Comparison of ENCODE assay signal across 23 mouse cellular contexts in genomic region chr1:90808930-90809329, GRCm38 (mm10). TPM values are rescaled to one million over a fixed set of nuclear protein-coding genes. Genes with fewer than 3 reads are reported as not detected.
A peak's percentile ranks its signal among the peaks of the same experiment; 100 is the strongest.
DNase-seq lines count a peak whose midpoint lies in the region; ATAC-seq lines count a peak whose summit lies in the region.
"Had no signal": no experiment of that assay in that cellular context is flagged by ENCODE, and none has a peak within 500 bp of the region (broad histone marks: within the 10 kb centered on the region; RNA-seq: fewer than 3 reads in every experiment).

No protein-coding gene starts in this region.

- ATAC-seq in frontal cortex, adult (ENCODE audit: low TSS enrichment): peak; percentile 83
- ATAC-seq in neural tube, embryonic 15.5 days (ENCODE audit: low FRiP score): no peak
- ATAC-seq: activated CD4-positive, CD25-positive, alpha-beta regulatory T cell, adult 4 months; CD4-positive, CD25-positive, alpha-beta regulatory T cell, adult 4 months; forebrain, embryonic 13.5 days; forebrain, embryonic 15.5 days; Patski had no signal

- DNase-seq in frontal cortex, postnatal 25 days (ENCODE audit: low spot score in 2 of 2): no peak
- peak; percentile 12 for DNase-seq in right cerebral cortex, adult 18-20 months
- DNase-seq in right cerebral cortex, postnatal 25 days: no peak
- peak; percentile 15 for DNase-seq in right cerebral cortex, postnatal 14 days
- no peak for DNase-seq in right cerebral cortex, postnatal 36 days (ENCODE audit: low spot score in 2 of 2)
- DNase-seq: adrenal gland, adult 8-10 months; adrenal gland, postnatal 14 days; B cell, adult 2 months; cerebellum, adult 11-12 months; cerebellum, adult 2 months; cerebellum, adult 9-10 months; cerebellum, postnatal 10 days; cerebellum, postnatal 25 days had no signal

- H3K4me2 ChIP-seq in neural tube, embryonic 15.5 days: no peak overlapping the region
- H3K4me2 ChIP-seq: embryonic facial prominence, embryonic 12.5 days; forebrain, embryonic 13.5 days; forebrain, embryonic 15.5 days had no signal

- H3K4me1 ChIP-seq in neural tube, embryonic 15.5 days: no peaks in the 10 kb centered on the region
- H3K4me1 ChIP-seq: embryonic facial prominence, embryonic 10.5 days; embryonic facial prominence, embryonic 12.5 days; forebrain, embryonic 13.5 days; forebrain, embryonic 15.5 days had no signal

- H3K27ac ChIP-seq in neural tube, embryonic 15.5 days (replicated peaks): no peak overlapping the region
- H3K27ac ChIP-seq: embryonic facial prominence, embryonic 10.5 days; embryonic facial prominence, embryonic 12.5 days; forebrain, embryonic 13.5 days; forebrain, embryonic 15.5 days had no signal

- H3K36me3 ChIP-seq in neural tube, embryonic 15.5 days: no peaks in the 10 kb centered on the region
- H3K36me3 ChIP-seq: forebrain, embryonic 15.5 days; G1E had no signal

- no peaks in the 10 kb centered on the region for H3K9me3 ChIP-seq in neural tube, embryonic 15.5 days (replicated peaks)
- H3K9me3 ChIP-seq: embryonic facial prominence, embryonic 10.5 days; embryonic facial prominence, embryonic 12.5 days; forebrain, embryonic 13.5 days; forebrain, embryonic 15.5 days had no signal

- WGBS in neural tube, embryonic 15.5 days: 79% methylated on average over 9 of the region's 9 CpGs

- H3K4me3 ChIP-seq in neural tube, embryonic 15.5 days (replicated peaks): no peak overlapping the region
- H3K4me3 ChIP-seq: embryonic facial prominence, embryonic 10.5 days; embryonic facial prominence, embryonic 12.5 days; forebrain, embryonic 13.5 days; forebrain, embryonic 15.5 days had no signal

- no peak overlapping the region for H3K9ac ChIP-seq in neural tube, embryonic 15.5 days (replicated peaks)
- H3K9ac ChIP-seq: embryonic facial prominence, embryonic 12.5 days; forebrain, embryonic 13.5 days; forebrain, embryonic 15.5 days had no signal

- no peaks in the 10 kb centered on the region for H3K27me3 ChIP-seq in neural tube, embryonic 15.5 days (replicated peaks)
- H3K27me3 ChIP-seq: embryonic facial prominence, embryonic 12.5 days; forebrain, embryonic 13.5 days; forebrain, embryonic 15.5 days had no signal

RNA-seq across cellular contexts. Expression of gene Col6a3, which starts 34.8 kb away (rescaled TPM):
- 13.9 and 17.8 TPM in 2 replicates for polyA plus RNA-seq in neural tube, embryonic 15.5 days (2015; fragmentation: Nextera tagmentation; extraction: Ambion mirVana)
- polyA plus RNA-seq: activated CD4-positive, CD25-positive, alpha-beta regulatory T cell, adult 4 months; CD4-positive, CD25-positive, alpha-beta regulatory T cell, adult 4 months; G1E had no signal

Comparison
In these comparisons a context has a peak if more than half of its experiments do, and no peak if none do; other contexts are left out.
1. DNase-seq: peak in right cerebral cortex, adult 18-20 months (single experiment) and right cerebral cortex, postnatal 14 days (single experiment); none in frontal cortex, postnatal 25 days (0 of 2), right cerebral cortex, postnatal 25 days (single experiment) and right cerebral cortex, postnatal 36 days (0 of 2).